Mouse (Mus musculus) G1E-ER4 (cell line): Measurements from ENCODE around the gene Tcf20. TPM values are rescaled to one million over a fixed set of nuclear protein-coding genes. Genes with fewer than 3 reads are reported as not detected.

Experiments
- GATA1 ChIP-seq: IDR thresholded peaks from one replicate; pipeline ENCODE4 v1.8.0; 2012; ENCODE audit warnings: low read length, inconsistent platforms
- polyA plus RNA-seq: library from polyadenylated mRNA; stranded (reverse); fragments of >175 nt; gene quantifications from 2 replicates; pipeline ENCODE4 v1.2.3, GENCODE M21; 2012

Tcf20 gene
- polyA plus RNA-seq, 1 experiment: 23.2 TPM

DNA sequence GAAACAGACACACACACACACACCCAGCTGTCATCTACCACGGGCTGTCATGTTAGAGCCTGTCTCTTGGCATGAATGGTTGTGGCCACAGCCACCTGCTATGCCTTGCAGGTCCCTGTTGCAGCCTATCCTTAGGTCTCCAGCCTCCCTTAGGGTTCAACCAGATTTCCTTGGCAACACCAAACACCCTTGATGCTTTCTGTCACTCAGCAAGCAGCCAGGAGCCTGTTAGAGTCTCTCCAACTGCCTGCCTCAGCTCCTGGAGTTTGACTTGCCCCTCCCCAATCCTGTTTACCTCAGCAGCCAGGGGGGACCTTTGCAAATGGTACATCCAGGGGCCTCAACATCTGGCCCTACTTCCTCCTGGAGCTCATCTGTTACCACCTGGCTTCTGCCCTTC lies 13.2 kb downstream of the Tcf20 start:
- no peak for TF ChIP-seq GATA1

GRCm38 (mm10) chr15:82969206-82969721 lies 18.4 kb downstream of the Tcf20 start:
- no peak for TF ChIP-seq GATA1

DNA sequence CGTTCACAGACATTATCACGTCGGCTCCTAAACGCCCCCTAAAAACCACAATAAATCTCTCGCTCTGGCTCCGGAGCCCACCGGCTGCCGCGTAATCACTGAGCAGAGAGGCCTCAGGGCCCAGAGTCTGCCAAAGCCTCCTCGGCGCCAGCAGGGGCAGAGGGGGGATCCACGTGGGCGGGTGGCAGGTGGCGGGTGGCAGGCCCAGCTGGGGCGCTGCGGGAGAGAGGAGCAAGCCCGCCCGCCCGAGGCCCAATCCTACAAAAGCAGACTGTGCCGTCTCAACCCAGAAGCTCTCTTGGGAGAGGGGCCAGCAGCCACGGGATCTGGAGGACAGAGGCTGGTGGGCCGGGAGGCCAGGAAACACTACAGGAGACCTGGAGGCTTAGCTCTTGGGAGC lies 19.2 kb downstream of the Tcf20 start:
- no peak for TF ChIP-seq GATA1

DNA sequence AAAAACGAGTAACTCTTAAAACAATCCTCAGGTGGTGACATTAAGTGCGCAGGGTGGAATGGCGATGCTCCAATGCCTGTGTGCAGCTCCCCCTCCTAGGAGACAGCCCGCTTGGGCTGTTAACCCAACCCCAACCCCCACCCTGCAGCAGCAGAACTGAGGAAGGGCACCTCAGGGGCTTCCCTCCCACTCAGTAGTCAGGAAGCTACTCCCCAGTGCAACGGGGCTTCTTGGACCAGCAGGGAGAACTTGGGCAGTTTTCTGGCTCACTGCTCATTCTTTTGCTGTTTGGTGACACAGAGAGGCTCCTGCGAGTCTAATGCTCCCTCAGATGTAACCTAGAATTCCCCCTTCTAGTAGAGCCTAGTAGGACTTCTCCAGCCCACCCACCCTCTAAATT lies 19.7 kb downstream of the Tcf20 start:
- TF ChIP-seq GATA1: no peak

GRCm38 (mm10) chr15:82964266-82964825 lies 23.3 kb downstream of the Tcf20 start:
- TF ChIP-seq GATA1: no peak

DNA sequence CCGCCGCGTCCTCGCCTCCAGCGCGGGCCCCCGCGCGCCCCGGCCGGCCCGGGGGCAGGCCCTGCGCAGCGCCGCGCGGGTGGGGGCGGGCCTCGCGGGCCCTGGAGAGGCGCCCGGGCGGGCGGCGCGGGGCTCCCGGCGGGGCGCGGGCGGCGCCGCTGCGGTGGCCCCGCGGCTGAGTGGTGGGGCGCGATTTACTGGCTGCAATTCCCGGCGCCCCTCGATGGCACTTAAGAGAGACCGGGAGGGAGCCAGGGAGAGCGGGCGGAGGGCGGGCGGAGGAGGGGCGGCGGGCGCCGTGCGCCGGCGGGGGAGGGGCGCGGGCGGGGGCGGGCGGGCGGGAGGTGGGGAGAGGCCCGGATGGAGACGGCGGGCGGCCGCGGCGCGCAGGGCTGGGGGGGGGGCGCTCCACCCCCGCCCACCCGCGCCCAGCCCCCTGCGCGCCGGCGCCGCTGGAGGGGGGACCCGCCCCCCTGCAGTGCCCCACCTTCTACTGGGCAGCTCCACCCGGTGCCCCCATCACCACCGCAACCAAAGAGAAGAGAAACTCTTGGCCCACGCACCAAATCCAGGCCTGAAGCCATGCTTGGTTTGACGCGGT lies 24.0 kb downstream of the Tcf20 start:
- TF ChIP-seq GATA1: no peak

DNA sequence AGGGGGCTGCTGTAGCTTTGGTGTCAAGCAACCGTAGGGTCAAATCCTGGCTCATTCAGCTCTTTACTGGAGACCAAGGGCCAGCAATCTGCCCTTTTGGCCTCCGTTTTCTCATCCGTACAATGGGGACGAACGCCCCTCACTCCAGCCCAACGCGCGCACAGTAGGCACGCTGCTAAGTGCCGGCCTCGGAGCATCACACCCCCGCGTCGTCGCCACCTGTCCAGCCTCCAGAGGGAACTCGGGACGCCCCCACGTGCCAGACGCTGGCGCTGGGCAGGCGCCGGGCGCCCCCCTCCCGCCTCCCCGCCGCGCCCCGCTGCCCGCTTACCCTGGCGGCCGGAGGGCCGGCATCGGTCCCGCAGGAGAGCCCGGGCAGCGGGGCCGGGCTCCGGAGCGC lies 24.6 kb downstream of the Tcf20 start:
- TF ChIP-seq GATA1: no peak

GRCm38 (mm10) chr15:82962536-82962935 lies 25.1 kb downstream of the Tcf20 start:
- TF ChIP-seq GATA1: no peak

- TF ChIP-seq GATA1: no peak
These were observed 26.7 kb downstream of the Tcf20 start for GRCm38 (mm10) chr15:82960786-82961561.

DNA sequence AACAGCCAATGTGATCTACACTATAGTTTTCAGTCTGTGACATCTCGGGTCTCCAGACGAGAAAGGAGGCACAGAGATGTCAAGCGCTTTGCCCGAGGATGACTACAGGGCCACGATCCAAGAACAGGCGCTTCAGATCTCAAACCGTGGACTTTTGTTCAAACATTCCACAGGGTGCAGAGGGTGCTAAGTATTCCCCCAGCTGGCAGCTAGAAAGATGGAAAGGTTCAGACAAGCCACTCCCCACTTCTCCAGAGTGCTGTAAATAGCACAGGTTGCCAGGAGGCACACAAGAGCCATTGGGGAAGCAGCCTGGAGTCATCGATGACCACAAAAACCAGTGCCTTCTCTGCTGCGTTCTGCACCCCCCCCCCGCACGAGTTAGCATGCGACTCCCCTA lies 28.5 kb downstream of the Tcf20 start:
- no peak for TF ChIP-seq GATA1

- no peak for TF ChIP-seq GATA1
These were observed 29.4 kb downstream of the Tcf20 start for GRCm38 (mm10) chr15:82958253-82958701.

DNA sequence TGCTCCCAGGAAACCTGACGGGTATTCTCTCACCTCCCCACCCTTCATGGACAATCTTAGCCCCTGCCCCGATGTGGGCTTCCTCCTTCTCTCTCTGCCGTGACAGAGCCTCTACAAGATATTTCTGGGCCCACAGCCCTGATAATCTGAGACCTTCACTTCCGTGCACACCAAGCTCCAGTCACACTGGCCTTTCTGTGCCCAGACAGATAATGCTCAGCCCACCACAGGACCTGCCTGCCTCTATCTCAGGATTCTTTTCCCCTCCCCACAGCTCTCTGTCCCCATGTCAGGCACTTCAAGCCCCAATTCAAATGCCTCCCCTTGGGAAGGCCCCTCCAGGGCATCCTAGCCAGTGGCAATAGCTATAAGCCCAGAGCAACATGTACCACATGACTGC lies 31.0 kb downstream of the Tcf20 start:
- TF ChIP-seq GATA1: no peak

GRCm38 (mm10) chr15:82956310-82956709 lies 31.4 kb downstream of the Tcf20 start:
- TF ChIP-seq GATA1: no peak

DNA sequence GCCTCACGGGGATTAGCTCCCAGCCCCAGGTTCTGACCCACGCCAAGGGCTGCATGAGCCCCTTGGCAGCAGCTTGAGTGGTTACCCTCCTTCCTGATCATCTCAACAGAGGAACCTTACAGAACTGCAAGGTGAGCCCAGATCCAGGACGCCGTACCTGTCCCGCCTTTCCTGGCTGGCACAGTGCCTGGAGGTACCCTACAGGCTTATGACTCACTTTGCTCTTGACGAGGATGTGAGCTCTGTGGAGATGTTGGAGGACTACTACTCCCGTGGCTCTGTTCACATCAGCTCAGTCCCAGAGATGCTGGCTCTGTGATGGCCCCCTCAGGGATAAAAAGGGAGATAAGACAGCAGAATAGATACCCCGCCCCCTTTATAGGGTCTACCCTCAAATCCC lies 32.4 kb downstream of the Tcf20 start:
- no peak for TF ChIP-seq GATA1

- no peak for TF ChIP-seq GATA1
These were observed 33.6 kb downstream of the Tcf20 start for GRCm38 (mm10) chr15:82954034-82954433.

GRCm38 (mm10) chr15:82953096-82953495 lies 34.6 kb downstream of the Tcf20 start:
- TF ChIP-seq GATA1: no peak

DNA sequence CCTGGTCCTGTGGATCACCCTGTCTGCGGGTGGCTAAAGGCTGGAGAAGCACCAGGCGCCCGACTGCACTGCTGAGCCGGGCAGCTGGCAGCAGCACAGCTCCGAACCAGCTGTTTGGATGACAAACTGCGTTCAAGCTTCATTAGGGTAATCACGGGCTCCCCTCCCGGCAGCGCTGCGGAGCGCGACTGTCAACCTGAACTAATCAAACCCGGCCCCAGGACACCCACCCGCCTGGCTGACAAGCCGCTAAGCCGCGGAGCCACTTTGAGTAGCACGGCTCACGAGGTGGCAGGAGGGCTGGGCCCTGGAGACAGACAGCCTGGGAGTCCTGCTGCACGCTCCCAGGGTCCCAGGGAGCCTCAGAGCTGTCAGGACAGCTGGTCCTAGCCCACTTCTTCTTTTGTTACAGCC lies 35.4 kb downstream of the Tcf20 start:
- no peak for TF ChIP-seq GATA1

- TF ChIP-seq GATA1: no peak
These were observed 37.4 kb downstream of the Tcf20 start for GRCm38 (mm10) chr15:82950246-82950645.
